Mouse (Mus musculus): ENCODE results near the gene 4933428G20Rik. TPM values are rescaled to one million over a fixed set of nuclear protein-coding genes. Genes with fewer than 3 reads are reported as not detected.

4933428G20Rik gene
- polyA plus RNA-seq, 1 experiment = not detected

DNA sequence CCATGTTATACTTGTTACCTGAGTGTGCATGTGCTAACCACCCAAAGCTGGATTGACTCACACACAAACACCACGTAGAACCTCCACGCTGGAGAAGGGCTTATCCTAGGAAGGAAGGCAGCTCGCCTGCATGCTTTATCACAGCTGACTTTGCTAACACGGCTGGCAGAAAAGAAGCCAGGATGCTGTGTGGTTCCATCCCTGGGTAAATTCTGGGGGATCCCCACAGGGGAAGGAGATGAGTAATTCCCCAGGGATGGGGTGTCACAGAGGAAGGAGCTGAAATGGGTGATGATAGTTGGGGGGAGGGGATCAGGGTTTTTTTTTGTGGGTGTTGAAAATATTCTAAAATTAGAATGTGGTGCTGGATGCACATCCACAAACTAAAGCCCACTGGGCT is 5.6 kb upstream of the 4933428G20Rik start:
- no peak for DNase-seq (ENCODE audit: low spot score)

DNA sequence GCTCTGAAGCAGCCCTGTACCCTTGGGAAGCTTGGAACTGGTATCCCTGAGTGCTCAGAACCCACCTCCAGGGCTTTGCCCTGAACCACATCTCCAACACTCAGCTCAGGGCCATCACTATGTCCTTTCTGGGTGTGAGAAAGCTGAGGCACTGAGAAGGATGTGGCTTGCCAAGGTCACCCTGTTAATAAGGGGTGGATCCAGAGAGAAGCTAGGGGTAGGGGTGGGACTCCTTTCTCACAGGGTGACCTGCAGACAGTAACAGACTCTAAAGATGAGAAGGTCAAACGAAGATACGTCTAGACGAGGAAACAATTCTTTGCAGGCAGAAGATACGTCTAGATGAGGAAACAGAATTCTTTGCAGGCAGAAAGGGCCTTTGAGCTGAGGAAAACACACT is 2.7 kb upstream of the 4933428G20Rik start:
- DNase-seq (ENCODE audit: low spot score) = no peak

DNA sequence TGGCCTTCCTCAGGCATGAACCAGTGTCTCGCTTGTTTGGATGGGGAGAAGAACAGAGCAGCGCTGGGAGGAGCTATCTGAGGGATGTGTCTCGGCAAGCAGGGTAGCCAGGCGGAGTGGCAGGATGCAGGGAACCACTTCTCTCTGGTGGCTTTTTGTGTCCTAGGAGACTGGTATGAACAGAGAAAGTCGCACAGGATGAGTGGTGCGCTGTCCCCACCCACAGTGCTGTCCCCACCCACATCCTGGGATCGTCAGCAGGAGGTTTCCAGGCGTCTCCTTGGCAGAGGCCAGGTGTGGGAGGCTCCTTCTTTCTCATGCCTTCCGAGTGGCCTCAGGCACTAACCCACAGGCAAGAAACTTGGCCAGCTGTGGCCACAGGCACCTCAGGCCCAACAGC is 2.2 kb upstream of the 4933428G20Rik start:
- DNase-seq (ENCODE audit: low spot score) = no peak

DNA sequence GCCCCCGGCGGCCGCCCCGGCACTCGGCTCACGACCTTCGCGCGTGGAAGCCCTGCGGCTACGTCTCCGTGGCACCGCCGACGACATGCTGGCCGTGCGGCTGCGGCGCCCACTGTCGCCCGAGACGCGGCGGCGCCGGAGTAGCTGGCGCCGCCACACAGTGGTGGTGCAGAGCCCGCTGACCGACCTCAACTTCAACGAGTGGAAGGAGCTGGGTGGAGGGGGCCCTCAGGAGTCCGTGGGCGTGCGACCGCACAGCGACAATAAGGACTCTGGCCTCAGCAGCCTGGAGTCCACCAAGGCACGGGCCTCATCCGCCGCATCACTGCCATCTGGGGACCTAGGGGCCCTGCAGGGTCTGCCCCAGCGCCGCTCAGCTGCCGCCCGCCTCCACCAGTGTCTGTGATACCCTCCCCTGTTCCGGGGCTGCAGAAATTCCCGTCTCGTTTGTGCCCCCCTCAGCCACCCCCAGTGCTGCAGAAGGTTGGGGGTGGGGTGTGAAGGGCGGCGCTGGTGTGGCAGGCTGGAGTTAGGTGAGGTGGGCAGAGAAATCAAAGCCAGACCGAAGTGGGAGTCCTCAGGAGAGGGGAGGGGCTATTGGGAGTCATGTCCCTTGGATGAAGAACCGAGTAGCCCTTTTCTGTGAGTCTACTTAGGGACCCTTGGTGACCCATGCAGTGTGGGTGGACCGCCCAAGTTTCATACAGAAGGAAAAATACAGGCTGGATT is 744 bp upstream of the 4933428G20Rik start:
- DNase-seq (ENCODE audit: low spot score) = no peak

DNA sequence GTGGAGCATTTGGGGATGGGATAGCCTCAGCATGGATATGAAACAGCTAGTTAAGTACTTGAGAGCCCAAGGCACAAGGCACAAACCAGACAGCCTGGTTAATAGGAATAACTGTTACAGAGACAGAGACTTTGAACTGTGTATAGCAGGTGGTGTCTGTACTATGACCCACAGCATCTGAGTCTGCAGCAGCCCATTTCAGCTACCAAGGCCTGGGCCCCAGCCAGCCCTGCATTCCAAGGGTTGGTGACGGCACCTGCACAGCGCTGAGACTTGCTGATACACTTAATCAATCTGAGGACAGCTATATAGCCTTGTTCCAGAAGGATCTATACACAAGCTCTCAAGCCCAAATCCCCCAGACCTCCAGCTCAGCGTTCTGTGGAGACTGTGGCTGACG is 2.6 kb downstream of the 4933428G20Rik start:
- no peak for DNase-seq (ENCODE audit: low spot score)

DNA sequence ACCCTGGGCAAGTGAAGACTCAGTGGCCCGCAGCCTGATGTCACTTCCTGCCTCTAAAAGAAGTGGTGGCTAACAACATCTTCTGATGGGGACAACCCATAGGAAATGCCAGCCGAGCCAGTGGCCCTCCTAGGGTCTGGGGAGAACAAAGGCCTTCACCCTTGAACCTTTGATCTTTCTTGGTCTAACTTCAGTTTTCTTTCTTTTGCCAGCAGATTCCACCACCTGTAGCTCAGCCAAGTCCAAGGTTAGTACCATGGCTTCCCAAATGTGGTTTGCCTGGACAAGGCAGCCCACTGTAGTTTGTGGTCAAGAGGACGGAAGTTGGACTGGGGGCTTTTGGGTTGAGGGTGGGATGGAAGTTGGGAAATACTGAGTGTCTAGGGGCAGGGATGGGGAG is 7.3 kb downstream of the 4933428G20Rik start:
- DNase-seq (ENCODE audit: low spot score) = no peak

DNA sequence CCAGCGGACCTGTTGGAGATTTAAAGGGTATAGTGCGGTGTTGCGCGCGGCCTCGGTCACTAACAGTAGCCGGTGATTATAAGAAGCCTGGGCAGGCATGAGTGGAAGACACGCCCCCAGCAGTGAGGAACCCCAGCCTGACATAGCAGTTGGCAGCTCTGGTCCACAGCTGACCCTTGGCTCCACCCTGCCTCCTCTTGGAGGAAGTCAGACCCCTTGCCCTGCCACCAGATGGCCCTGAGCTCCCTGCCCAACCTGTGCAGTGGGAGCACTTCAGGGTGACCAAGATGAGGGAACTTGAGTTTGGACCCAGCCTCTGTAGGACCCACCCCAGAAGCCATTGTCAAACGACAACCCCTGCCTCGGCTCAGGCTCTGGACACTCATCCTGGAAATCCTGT is 8.5 kb downstream of the 4933428G20Rik start:
- no peak for DNase-seq (ENCODE audit: low spot score)

DNA sequence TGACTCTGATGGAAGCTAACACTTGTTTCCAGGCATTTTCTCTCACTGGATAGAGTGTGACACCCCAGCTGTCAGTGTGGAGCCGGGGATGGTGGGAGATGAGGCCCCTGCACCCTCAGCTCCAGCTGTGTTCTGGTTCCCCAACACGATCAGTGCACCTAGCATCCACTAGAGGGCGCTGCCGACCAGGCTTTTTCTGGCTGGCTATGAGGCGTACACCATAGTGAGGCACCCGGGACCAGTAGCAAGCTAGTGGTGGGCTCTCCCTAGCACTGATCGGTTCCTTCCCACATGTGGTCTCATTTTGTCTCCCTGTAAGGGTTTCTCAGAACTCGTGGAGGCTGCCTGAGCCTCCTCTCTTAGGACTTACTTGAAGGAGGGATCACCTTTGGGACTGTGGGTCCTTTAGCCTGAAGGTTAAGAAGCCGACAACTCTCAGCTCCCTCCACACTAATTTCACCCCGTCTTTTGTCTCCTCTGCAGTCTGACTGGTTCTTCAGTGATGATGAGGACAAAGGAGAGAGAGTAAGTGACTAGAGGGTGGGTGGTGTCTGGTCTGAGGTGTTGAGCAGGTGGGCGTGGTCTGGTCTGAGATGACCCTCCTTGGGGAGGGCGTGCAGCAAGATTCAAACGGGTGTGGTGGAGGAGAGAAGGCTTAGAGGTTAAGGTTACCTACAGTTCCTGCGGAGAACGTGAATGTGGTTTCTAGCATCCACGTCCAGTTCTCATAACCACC is 10.4 kb downstream of the 4933428G20Rik start:
- DNase-seq (ENCODE audit: low spot score) = peak; percentile 56

DNA sequence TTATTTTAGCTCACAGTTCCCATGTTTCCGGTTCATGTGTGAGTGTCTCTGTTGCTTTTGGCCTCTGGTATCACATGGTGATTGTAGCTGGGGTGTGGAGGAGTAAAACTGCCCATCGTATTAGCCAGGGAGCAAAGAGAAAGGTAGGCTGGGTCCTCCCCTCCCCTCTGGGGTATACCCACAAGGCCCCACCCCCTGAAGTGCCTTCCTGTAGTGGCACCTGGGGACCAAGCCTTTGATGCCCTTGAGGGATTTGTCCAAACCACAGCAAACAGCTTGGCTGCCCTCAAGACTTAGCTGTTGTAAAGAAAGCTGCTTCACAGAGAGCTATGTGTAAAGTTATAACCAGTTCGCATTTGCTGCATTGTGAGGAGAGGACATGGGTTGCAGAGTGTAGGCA is 12.5 kb downstream of the 4933428G20Rik start:
- no peak for DNase-seq (ENCODE audit: low spot score)

DNA sequence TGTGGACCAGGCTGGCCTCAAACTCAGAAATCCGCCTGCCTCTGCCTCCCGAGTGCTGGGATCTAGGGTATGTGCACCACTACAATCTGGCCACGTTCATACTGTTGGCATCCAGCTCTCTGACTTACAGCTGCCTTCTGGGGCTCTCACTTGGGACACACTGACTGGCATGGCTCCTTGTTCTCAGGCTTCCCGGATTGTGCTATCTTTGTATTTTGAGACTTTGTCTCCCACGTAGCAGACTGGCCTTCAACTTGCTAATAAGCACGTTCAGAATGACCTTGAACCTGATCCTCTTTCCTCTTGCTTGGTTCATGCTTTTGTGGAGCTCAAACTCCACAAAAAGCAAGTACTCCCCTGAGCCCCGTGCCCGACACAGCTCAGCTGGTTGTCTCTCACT is 14.5 kb downstream of the 4933428G20Rik start:
- DNase-seq (ENCODE audit: low spot score) = no peak

DNA sequence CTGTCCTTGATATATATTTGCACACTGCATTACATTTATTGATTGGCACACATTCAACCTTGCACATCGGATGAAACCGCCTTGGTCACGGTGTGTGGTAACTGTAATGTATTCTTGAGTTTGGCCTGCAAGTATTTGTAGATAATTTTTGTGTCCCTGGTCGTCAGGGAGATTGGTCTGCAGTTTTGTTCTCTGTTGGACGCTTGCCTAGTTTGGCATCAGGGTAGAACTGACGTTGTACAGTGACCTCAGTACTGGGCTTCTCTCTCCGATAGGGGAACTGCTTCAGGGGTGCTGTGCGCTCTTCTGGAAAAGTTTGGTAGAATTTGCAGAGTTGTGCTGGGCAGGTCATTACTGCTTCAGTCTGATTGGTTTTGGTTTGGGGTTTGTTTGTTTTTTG is 20.3 kb downstream of the 4933428G20Rik start:
- DNase-seq (ENCODE audit: low spot score) = no peak

DNA sequence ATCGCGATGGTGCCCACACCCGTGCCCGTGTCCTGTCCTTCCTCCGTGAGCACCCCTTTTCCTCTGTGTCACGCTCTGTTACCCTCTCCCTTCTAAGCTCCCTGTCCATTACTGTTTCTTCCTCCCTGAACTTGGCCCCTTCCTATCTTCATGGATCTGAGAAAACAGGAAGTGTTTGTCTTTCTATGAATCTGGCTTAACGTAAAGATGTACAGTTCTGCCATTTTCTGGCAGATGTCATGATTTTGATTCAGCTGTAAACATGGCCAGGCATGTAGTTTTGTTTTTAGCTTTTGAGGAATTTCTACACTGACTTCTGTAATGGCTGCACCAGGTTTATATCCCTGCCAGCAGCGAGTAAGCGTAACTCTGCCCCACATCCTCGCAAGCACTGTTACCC is 21.1 kb downstream of the 4933428G20Rik start:
- no peak for DNase-seq (ENCODE audit: low spot score)

DNA sequence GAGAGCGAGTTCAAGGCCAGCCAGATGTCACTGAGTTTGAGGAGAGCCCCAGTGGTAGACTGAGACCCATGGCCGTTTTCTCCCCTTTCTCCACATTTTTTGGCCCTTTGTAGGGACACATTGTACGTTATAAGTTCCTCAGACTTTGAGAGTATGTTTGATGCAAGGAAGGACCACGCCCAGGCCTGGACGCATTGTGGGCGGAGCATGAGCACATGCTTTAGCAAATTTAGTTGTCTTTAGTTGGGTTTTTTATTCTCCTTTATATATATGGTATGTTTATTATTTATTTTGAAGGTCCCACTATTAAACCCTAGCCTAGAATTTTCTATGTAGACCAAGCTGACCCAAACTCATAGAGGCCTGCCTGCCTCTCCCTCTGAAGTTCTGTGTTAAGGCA is 21.8 kb downstream of the 4933428G20Rik start:
- no peak for DNase-seq (ENCODE audit: low spot score)

DNA sequence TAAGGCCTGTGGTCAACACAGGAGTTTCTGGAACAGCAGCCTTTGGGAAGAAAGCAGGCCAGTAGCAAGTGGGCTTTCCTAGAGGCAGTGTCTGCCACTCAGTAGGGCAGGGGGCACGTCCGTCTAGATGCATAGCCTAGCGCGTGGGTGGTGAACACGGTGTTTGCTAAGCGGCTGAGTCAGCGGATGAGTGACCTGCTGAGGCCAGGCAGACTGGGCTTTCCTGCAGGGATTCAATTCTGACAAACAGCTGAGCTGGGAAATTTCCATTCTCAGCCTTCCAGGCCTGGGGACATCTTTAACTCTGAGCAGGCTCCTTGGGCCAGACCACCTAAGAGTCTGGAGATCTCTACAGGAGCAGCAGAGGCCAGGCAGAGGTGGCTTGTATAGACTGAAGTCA is 22.7 kb downstream of the 4933428G20Rik start:
- DNase-seq (ENCODE audit: low spot score) = no peak

DNA sequence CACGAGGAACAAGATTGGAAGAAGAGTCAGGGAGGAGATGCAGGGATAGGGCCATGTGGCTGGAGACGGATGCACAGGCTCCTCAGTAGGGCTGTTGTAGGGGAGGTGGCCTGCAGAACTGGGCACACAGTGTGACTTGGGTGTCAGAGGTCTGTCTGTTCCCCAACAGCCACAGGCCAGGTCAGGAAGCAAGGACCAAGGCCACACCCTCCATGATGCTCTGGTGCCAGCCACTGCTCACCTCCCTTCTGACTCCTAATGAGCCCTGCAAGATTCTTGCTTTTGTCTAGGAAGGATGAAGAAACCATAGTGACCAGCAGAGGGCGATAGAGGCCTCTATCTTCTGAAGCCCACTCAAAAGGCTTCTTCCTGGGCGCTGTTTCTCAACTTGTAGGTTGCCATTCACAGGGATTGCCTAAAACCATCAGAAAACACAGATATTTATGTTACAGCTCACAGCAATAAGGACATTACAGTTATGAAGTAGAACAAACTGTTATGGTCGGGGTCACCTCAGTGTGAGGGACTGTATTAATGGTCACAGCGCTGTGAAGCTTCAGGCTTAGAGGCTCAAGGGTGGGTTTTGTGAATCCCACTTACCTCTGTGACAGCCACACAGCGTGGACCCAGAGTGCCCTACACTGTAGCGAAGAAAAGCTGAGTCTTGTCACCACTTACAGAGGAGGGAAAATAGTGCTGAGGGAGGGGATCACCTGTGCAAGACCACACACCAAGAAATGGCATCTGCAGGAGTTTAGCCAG is 23.6 kb downstream of the 4933428G20Rik start:
- DNase-seq (ENCODE audit: low spot score) = no peak

DNA sequence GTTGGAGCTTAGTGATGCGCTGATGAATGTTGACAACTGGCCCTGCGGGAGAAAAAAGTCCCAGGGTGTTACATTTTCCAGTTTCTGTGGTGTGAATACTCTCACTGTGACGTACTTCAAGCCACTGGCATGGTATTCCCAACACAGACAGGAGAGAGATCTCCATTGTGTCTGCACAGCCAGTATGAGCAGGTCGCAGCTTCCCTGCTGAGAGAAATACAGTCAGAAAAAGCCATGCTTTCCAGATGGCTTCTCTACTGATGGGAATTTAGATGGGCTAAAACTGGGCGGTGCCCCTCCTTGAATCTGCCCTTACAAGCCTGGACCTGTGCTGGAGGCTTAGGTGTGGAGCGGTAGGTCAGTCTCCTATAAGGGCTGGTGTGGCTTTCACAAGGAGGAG is 28.9 kb downstream of the 4933428G20Rik start:
- DNase-seq (ENCODE audit: low spot score) = no peak

DNA sequence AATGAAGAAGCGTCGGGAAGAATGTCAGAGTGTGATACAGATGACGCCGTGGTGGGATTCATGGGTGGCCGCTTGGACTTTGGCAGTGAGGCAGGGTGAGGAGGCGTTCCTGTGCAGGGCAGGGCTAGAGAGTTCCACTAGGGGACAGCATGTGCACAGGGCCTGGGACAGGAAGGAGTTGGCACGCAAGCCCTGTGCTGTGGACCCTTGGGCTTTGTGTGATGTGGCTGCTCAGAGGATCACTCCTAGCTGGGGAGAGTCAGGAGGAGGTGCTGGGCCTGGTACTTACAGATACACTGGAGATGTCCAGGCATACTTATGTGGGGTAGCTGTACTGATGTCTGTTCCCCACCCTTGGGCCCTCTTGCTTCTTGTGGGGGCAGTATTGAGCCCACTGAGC is 30.3 kb downstream of the 4933428G20Rik start:
- DNase-seq (ENCODE audit: low spot score) = no peak

DNA sequence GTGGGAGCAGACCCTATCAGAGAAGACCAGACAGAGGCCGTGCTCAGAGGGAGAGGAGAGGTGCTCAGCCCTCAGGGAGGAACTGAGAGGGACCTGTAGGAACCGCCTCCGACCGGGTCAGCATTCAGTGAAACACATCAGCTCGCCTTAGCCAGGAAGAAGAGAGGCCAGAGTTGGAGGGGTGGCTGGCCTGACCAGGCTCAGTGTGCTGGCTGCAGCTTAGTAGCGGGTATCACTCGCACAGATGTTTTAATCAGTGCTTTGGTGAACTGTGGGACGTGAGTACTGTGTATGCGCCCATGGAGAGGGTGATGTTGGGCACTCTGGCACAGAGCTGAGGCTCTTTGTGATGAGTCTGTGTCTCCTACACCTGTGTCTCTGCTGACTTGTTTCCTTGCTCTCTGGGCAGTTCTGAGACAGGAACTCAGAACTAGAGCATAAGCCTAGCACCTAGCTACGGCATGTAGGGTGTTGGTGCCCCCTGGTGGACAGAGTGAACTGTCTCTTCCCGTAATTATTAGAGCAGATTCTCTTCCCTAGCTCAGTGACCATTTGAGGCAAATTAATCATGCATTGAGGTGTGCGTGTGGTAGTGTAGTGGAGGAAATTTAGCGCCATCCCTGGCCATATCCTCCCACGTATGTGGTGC is 31.4 kb downstream of the 4933428G20Rik start:
- DNase-seq (ENCODE audit: low spot score) = peak; percentile 59

DNA sequence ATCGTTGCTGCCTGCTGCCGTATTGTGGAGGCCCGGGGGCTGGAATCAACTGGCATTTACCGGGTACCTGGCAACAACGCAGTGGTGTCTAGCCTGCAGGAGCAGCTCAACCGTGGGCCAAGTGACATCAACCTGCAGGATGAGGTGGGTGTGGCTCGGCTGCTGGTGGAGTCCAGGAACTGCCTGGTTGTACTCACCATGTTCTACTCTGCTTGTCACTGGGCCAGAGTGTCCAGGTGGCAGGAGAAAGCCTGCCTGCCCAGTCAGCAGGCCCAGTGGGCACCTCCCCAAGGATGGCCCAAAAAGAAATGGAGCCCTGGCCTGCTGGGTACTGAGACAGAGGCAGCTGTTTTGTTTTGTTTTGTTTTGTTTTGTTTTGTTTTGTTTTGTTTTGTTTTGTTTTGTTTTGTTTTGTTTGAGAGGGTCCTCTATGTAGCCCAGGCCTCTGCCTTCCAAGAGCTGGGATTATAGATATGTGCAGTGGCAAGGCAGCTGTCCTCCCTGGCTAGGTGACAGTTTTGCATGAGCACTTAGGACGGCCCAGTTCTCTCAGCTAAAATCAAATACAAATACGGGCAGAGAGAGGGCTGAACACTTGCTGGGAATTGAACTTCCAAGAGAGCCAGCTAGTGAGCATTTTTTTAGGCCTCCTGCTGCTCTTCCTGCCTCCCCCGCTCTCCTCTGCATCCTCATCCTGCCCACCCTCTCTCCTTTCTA is 33.5 kb downstream of the 4933428G20Rik start:
- no peak for DNase-seq (ENCODE audit: low spot score)

DNA sequence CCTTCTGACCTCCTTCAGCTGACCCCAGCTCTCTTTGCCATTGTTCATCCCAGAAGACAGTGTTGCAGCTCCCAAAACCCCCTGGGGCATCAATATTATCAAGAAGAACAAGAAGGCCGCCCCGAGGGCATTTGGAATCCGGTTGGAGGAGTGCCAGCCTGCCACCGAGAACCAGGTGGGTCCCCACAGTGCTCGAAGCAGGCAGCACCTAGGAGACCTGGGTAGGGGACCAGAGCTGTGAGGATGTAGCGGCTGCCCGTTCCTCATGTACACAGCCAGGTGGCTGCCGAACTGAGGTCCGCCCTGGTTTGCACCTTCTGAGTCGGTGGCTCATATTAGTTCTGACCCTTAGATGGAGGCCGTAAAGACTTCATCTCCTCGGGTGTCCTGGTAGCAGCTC is 34.2 kb downstream of the 4933428G20Rik start:
- no peak for DNase-seq (ENCODE audit: low spot score)

DNA sequence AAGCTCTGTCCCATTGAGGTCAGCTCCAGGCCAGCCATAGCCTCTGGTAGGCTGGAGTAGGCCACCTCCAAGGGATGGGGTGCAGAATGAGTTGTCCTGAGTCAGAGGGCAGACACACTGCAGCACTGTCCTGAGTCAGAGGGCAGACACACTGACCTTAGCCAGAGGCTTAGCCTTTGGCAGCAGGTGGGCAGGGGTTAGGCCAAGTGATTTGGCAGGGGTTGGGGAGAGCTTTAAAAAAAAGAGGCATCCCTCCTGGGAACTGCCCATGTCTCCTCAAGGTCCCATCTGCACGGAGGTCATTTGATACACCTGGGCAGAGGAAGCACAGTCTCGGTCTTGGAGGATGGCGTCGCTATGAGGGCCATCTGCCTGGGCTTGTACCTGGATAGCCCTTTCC is 36.1 kb downstream of the 4933428G20Rik start:
- no peak for DNase-seq (ENCODE audit: low spot score)

DNA sequence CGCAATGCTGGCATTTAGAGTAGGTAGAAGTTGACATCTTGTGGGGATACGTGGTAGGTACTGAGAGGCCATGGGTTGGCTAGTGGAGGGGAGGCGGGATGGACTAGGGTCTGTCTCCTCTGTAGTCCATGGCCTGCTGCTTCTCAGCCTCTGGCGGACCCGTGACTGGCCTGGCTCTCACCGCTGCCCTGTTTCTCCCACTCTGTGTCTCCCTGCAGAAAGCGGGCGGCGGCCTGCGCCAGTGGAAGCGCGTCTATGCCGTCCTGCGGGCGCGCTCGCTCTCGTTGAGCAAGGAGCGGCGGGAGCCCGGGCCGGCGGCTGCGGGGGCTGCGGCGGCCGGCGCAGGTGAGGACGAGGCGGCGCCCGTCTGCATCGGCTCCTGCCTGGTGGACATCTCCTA is 37.0 kb downstream of the 4933428G20Rik start:
- no peak for DNase-seq (ENCODE audit: low spot score)

Measured in urinary bladder, adult 2 months (tissue).